Mouse (Mus musculus) lung, postnatal 36 days (tissue): ENCODE measurements around the gene Ank2.

Source experiments
- DNase-seq: peaks from one replicate; pipeline ENCODE4 v3.0.0; 2022; ENCODE audit warnings: mixed read lengths

Ank2 gene

DNA sequence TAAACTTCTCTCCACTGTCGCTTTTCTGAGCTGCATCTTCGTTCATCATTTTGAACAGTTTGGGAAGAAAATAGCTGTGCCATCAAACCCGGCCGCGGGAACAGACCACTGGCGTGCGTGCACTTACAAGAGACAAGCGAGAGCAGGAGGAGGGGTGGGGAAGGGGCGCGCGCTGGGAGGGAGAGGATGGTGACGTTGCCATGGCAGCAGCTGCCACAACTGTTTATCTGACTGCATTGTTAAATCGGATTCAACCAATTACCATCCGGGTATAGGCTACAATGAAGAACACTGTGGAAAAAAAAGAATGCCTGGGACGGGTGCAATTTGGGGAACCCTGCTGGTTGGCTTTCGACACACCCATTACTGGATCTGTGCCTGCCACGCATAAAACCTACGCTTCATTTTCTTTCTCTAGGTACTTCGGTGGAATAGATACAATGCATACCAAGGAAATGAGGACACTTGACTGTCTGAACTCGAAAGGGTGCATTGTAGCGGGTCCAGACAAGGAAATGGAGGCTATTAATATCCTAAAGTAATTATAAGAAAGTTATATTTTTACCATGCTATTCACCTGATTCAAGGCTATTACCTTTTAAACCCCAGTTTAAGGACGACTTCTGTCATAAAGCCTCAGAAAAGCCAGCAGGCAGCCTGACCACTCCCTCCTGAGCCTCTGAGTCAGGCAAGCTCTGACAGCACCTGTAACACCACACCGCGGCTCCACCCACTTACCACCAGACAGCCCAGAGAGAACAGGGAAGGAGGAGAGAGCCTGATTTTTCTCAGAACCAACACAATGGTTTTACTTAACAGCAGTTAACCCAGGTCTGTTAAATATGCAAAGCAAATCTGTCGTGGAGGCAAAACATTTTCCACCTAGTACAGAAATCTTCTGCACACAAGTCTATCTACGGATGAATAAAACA, 273.1 kb downstream of the Ank2 start:
- DNase-seq, result peak; percentile 37

DNA sequence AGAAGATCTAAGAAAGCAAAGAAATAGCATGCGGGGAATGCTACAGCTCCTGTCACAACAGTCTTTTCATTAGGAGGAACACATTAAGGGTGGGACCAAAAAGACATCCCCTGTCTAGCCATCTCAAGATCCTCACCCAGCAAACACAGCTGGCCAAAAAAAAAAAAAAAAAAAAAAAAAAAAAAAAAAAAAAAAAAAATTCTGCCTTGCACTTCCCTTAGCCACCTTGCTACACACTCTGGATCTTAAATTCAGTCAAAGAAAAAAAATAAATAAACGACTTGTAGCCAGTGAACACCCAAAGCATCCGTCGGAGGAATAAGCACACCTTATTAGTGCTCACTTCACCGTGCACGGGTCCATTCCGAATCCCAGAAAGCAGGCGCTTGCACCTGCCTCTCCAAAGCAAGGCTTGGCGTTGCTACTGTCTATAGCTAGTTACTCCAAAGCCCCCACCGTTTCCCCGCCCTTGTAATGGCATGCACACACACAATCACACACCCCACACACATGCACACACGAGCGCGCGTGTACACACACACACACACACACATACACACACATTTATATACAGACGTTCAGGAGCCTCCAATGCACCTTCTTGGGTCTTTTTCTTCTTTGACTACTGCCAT, 273.9 kb downstream of the Ank2 start:
- no peak for DNase-seq

DNA sequence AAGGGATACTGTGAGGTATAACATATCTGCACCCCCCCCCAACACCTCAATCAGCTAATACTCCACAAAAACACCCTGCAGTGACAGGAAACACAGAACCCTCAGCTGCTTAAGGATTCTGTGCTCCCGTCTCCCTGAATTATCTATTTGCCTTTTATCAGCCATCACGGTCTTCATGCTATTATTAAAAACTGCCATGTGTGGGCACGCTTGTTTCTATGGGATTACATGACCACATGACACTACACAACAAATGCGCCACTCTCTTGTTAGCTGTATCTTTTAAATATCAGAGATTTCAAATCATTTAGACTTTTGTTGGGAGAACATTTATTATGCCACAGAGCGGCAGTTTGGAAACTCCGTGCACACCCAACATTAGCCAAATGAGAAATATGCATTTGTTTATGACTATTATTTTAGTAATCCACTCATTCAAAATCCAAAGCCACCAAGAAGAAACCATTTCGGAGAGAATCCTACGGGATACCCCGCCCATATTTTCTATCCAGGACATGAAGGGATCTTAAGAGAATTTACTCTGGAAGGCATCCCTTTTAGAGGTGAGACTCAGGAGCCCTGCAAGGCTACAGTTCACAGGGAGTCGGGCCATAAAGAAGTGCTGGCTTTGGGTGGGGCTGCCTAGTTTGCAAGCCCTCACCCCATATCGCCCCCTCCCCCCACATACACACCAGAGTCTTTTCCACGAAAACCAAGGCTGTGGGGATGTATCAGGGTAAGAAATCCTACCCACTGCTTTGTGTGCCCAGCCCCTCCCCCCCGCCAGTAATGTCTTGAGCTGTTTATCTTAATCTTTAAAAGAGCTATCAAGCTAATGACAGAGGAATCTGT, 274.6 kb downstream of the Ank2 start:
- DNase-seq, result no peak

DNA sequence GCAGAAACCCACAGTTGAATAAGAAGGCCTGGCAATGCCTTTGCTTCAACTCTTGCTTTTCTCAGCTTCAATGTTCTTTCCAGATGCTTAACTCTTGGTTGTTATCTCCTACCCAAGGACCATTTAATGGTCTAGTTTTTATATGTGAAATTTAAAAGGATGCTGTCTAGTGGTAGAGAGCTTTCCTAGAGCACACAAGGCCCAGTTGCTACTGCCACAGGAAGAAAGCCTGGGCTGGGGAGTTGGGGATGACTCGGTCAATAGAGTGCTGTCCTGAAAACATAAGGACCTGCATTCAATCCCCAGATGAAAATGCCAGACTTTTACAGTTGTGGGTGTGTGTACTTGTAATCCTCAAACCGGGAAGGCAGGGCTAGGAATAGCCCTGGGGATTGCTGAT, 277.1 kb downstream of the Ank2 start:
- no peak for DNase-seq

DNA sequence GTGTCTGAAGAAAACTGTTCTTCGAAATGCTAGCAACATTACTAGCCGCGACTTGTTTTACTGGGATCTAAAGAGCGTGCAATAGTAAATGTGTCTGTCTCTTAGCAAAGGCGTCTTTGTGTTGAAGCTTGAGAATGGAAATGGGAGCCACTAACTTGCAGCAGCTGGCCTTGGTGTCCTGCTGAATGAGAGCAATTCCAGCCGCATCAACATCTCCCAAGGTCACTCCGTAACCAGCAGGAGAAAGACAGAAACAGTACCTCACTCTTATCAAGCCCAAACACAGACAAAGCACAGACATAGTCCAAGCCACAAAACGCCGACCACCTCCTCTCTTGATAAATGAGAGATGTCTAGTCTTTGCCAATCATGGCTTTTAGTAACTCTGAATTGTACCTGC, 278.3 kb downstream of the Ank2 start:
- DNase-seq, result no peak

DNA sequence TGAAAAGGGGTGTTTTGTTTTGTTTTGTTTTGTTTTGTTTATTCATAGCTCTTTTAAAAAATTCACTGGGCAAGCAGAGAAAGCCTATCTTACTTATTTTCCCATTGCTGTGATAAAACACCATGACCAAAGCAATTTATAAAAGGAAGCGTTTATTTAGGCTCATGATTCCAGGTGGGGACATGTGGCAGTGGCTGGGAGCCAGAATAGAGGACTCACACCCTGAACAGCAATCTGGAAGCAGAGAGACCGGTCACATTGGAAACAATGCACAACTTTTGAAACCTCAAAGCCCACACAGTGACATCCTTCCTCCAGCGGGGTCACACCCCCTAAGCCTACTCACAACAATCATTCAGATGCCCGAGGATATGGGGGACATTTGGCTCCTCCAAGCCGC, 285.6 kb downstream of the Ank2 start:
- DNase-seq, result no peak

DNA sequence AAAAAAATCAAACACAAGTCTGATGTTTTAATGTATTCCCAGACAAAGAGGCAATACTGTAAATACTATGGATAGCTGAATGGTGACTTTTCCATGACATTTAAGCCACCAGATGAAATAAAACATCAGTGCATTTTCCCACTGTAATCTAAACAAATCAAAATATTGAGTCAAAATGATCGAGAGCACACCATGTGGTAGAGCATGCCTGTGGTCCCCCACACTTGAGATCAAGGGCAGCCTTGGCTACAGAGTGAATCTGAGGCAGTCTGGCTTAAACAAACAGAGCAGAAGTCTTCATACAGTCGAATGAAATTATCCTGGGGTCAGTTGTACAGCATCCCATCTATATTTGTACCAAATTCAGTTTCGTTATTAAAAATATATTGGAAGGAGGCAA, 288.0 kb downstream of the Ank2 start:
- DNase-seq, result no peak

DNA sequence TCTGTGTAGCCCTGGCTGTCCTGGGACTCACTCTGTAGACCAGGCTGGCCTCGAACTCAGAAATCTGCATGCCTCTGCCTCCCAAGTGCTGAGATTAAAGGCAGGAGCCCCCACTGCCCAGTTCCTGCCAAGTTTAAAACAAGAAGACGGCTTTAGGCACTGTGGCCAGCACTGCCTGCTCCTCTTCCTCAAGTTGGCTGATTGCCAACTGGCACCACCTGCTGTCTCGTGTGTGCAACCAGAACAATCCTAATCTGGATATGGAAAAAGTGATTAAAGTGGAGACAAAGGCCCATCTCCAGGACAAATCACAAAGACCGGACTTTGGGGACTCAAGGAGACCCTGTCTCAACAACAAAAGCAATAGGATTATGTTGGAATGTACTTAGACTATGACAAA, 288.6 kb downstream of the Ank2 start:
- DNase-seq, result no peak

DNA sequence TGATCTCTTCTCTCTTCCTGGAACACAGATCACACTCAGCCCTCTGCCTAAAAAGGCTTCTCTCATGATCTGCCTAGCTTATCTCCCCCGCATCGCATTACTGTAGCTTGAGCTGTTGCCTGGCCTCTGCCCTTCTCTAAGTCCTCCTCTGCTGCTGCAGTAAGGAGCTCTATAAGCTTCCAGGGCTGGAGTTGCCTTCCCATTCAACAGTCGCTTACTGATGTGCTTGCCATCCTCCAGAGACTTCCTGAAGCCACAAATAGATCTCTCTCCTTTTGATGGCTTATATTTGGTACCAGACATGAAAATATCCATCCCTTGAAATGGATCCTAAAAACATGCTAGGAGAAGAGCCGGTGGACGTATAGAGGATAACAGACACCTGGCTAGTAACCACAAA, 290.3 kb downstream of the Ank2 start:
- DNase-seq, result no peak

DNA sequence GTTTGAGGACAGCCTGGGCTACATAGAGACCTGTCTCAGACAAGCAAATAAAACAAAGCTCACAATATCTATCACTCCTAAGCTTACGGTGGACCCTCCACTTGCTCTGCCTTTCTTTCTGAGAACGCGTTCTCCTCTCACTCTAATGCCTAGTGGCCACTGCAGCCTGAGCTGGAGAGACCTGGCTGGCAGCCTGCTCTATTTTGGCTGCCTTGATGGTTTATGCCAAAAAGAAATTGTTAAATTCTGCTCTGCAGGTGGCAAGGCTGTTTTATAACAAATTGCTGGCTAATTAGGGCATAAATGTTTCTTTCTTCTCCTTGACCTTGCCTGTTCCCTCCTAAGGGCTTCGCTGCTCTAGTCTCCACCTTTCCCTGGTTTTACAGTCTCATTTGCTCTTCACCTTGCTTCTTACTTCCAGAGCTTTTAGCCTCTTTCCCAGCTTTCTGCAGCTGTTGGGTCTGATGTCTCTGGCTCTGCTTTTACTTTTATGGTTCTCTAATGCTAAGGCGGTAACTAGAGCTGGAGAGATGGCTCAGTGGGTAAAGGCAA, 293.2 kb downstream of the Ank2 start:
- no peak for DNase-seq

DNA sequence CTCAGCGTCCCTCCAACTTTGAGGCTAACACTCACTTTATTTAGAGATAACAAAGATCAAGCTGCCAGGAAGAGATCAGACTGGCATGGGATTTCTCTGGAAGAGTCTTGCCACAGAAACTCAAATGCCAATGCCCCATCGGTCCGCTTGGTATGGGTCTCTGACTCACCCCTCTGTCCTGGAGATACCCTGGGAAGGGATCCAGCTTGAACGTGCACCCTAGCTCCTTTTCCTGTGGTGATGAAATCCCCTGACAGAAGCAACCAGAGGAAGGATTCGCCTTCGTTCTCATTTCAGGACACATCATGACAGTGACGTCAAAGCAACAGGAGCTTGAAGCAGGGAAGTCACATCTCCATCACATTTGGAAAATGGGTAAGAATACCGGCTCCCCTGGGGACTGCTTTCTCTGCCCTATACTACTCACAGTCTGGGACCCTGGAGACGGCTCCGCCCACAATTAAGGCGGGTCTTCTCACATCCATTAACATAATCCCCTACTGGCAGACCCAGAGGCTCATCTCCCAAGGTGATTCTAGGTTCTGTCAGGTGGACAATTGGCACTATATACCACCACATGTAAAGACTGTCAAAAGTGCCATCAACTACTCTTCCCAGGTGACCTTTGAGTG, 296.6 kb downstream of the Ank2 start:
- DNase-seq, result no peak

DNA sequence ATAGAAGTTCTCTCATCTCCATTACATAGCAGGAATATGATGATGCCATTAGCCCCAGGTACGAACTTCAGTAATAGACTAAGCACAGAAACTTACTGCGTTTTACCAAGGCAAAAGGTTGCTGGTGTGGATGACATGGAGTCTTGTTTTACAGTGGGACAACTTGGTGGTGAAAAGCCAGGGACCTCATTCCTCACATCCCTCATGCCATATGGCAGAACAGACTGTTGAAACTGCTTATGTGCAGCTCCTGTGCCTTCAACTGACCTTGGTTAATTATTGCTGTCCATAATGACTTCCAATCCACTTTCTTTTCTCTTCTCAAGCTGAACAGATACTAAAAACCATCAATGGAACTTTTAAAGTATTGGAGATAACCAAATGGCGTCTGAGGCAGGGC, 298.4 kb downstream of the Ank2 start:
- no peak for DNase-seq

DNA sequence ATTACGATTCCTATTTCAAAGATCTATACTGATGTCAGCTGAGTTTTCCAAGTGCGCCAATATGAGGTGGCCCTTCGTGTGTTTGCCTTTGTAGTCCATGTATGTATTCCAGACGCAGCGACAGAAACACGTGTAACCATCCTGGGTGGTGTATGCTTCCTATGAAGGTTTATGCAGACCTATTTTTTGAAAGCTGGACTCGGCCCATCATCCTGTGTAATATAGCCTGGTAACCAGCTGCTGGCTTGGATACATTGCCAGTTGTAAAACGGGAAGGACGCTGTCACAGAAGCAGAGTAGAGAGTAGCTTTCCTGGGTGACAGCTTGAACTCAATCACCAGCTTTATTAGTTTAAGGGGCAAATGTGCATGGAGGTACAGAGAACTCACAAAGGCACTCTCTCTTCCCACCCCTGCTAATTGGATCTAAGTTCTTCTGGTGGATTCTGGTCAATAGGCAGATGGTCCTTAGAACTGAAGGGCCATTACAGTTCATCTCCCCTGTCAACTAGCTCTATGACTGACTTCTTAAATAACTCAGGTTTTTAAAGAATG, 300.0 kb downstream of the Ank2 start:
- no peak for DNase-seq

DNA sequence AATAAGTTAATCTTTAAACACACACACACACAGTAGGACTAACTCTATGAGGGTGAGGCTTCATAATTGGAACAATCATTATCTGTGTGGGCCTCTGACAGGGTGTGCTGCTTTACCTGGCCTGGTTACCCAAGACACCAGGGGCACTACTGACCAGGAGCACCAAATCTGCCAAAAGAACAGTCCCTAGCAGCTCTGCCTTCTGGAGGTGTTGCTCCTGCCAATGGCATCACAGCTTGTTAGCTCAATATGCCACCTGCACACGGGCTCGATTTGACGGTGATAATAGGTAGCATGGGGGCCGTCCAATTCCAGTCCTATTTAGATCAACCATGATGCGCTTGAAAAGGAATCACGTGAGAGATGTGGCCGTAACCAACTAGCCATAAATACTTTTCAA, 300.5 kb downstream of the Ank2 start:
- no peak for DNase-seq

DNA sequence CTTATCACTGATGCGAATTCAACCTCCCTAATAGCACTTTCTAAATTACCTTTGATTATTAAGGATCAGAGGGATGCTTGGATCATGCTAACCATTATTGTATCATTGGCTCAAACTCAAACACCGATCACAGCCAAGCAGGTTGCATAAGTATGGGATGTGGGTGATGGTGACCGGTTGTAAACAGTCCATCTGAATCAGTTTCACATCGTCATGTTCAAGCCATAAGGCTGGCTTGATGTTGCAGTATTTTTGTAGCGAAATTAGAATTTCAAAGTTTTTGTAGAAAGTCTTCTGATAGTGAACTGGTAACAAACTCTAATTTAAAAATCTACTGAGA, 310.4 kb downstream of the Ank2 start:
- no peak for DNase-seq

DNA sequence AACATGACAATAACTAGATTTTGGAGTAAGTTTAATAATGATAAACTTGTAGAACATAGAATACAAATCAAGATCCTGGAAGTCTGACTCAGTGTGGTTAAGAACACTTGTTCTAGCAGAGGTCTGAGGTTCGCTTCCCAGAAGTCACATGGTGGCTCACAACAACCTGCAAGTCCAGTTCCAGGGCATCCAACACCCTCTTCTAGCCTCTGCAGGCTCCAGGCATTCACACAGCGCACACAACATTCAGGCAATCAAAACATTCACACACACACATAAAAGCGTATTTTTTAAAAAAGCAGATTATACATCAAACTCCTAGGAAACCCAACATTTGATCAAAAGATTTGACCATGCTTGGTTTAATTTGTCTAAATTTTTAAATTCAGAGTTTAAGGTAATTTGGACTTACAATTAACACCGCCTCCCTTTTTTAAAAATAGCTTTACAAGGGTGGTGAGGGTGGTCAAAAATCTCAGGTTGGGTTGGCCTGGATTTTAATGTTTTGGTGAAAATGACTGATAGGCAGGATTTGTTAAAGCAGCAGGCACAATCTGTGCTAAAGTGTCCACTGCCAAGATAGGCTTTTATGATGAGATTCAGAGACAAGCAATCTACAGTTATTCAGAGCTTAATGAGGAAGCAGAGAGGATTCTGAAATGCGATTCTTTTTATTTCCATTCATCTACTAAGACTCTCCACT, 310.9 kb downstream of the Ank2 start:
- DNase-seq, result no peak

DNA sequence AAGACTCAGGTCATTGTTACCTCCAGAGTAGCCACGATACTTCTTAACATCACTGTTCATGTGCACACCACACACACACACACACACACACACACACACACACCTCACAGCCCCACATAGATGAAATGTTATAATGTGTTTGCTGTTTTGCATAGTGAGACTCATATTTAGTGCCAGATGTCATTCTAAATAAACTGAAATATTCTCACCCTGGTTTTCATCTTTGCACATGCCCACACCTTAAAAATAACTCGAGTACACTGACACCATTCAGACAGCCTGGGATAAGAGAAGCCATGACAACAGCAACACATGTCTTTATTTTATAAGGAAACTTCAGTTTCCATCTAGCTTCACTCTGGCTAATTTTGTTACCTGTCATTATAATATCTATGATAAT, 312.1 kb downstream of the Ank2 start:
- no peak for DNase-seq

DNA sequence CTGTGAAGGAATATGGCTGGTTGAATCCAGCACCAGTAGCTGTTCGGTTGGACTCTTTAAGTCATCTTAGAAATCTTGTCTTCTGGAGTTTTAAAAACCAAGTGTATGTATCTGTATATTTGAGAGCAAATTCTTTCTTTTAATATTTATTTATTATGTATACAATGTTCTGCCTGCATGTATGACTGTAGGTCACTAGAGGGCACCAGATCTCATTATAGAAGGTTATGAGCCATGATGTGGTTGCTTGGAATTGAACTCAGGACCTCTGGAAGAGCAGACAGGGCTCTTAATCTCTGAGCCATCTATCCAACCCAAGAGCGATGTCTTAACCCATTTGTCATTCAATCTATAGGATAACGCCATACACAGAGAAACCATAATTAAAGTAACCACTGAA, 312.9 kb downstream of the Ank2 start:
- DNase-seq, result no peak

DNA sequence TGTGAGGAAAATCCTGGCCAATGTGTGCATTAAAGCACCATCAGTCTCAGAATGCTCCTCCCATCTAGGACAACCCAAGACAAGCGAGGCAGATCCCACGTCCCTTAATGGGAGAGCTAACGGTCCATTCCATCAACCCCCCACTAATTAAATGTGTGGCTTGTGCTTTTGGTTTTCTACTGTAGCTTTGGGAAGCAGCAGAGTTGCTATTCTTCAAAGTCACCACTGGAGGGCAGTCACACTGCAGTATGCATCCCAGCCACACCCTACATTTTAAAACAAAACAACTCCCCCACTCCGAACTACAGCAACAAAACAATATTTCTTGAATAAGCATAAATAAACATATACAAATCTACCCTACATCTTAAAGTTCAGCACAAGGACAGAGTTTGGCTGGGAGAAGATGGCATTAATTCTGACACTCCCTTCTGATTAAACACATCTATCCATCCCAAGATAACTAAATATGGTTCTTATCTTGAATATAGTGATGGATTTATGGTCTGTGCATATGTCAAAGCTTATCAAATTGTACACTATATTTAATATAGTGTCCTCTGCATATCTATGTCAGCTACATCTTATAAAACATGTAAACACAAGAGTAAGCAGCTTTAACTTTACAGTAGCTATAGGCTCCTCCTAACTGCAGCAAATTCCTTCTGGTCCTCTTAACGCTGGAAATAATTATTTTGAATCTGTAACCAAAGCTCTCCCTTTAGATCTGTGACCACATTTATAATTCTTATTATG, 315.0 kb downstream of the Ank2 start:
- peak; percentile 12 for DNase-seq

DNA sequence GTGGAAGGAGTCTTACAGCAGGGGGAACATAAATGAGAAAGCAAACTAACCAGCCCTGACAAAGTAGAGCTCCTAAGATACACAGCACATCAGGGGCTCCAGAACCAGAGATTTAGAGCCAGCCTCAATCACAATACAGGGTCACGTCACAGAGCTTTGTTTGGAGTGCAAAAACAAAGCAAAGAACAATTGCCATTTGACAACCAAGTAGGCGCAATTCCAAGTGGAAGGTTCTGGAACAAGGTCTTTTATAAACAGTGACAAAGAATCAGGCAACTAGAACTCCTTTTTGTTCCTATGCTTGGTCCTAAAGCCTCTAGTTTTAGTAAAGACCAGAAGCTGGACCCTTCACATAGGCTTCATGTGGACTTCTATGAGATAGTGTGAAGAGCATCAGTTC, 326.5 kb downstream of the Ank2 start:
- DNase-seq, result no peak

DNA sequence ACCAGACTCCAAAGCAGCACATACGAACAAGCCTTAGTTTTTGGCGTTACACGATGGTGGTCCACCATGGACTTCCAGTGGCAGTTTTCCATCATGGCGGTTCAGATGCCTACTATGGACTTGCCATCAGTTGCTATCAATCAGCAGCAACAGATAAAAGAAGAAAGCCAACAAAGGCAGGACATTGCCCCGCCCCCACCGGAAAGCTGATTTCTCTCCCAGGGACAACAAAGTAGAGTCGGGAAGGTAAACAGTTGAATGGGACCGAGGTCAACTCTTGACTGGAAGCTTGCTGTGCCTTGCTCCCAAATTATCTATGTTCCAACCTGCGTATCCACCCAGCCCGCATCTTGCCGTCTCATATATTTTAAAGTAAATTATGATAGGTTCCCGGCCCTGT, 328.9 kb downstream of the Ank2 start:
- no peak for DNase-seq
